Mouse (Mus musculus) adrenal gland, postnatal 4 days (tissue): ENCODE measurements around the gene Mybphl. TPM values are rescaled to one million over a fixed set of nuclear protein-coding genes. Genes with fewer than 3 reads are reported as not detected.

Source experiments
- DNase-seq, 2 experiments: peaks; one replicate each; pipeline ENCODE4 v3.0.0; 2021 to 2022; ENCODE audit warnings: low spot score in 2 of 2, mixed read lengths in 2 of 2
- total RNA-seq, 2 experiments: library from RNA; stranded (reverse); gene quantifications; 2 replicates each; pipeline ENCODE4 v1.2.3; 2021

The Mybphl gene
- total RNA-seq, 2 experiments from 2014 or later, result not detected

GRCm38 (mm10) chr3:108372274-108372673 lies 7.6 kb downstream of the Mybphl start:
- no peak for DNase-seq

DNA sequence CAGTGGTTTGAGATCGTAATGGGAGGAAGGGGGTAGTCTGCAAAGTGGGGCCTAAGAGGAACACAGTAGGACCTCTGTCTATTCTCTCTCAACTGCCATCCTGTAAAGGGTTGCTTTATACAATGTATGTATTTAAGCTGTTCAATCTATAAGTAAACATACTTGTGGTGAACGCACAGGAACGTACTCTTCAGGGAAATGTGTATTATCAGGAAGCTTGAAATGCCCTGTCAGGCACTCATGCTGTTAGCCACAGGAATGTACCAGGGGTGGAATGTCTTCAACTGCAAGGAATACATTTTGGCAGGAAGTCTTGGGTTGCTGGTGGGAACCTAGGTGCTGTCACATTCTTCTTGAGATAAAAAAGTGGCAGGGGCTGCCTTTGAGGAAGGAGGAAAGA lies 8.0 kb downstream of the Mybphl start:
- DNase-seq, result no peak

DNA sequence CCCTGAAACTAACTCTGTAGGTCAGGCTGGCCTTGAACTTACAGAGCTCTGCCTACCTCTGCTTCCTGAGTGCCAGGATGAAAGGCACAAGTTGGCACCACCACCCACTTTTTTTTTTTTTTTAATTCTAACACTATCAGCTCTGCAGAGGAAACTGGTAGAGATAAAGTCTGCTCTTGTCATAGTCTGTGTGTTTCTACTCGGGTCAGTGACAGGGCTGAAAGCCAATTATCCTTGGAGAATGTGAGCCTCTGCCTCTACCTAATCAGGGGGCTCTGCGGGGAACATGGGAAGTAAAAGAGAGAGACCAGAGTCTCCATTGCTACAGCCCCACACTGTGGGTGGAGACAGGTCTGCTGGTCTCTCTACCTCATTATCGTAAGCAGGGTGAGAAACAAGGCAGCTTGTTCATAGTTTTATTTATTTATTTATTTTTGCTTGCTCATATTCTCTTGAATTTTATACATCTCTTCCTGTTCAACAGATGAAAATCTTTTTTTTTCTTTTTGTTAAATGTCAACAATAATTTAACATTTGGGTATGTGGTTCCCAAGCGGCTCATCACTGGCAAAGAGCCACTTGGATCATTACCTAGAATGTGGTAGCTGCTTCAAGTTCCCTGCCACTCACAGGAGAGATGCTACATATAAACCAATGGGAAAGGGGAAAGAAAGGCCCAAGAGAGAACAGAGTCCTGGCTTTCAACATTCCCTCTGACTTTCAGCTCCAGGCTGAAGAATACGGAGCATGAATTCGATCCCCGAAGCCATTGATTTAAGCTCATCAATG lies 14.4 kb downstream of the Mybphl start:
- no peak for DNase-seq

DNA sequence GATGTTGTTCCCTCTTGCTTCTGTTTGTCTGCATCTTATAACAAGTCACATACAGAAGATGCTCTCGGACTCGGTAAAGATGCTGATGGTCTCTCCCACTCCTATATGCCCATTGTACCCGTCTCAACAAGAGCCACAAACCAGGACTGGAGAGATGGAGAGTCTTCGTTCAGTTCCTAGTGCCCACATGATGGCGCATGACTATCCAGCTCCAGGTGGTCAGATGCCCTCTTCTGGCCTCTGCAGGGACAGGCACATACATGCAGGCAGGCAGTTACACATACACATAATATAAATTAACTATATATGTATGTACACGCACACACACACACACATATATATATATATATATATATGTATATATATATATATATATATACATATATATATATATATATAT lies 16.0 kb downstream of the Mybphl start:
- DNase-seq, result no peak

DNA sequence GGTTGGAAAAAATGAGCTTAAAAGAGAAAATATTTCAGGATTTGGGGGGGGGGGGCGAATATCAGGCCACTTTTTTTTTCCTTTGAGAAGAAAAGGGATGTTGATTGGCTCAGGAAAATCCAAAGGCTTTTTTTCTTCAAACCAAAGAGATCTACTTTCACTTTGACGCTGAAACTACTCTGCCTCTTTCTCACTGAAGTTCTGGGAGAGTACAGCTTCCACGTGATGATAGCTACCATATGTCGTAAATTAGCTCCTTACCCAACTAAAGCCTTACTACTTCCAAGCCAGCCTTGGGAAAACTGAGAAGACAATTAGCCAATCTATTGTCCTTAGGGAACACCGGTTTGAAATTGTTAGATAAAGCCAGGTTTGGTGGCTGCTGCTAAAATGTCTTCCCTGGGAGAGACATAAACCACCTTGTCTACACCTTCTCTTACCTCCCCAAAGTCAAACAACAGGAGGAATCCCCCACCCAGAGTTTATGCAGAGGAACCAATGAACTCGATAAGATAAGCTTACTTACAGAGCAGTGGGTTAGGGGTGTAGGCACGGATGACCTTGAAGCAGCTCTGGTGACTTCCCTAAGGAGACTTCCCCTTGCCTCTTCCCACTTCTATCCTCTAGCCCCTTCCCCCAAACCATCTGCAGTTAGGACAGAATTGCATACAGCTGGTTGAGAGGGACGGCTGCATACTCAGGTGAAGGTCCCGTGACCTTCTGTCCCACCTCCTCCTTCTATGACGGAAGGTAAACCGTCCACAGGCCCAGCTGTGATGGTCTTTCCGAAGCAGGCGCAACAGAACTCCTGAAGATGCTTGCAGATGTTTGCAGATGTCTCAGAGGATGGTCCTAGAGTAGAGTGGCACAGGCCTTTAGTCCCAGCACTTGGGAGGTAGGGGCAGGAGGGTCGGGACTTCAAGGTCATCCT lies 17.5 kb downstream of the Mybphl start:
- DNase-seq, result no peak

DNA sequence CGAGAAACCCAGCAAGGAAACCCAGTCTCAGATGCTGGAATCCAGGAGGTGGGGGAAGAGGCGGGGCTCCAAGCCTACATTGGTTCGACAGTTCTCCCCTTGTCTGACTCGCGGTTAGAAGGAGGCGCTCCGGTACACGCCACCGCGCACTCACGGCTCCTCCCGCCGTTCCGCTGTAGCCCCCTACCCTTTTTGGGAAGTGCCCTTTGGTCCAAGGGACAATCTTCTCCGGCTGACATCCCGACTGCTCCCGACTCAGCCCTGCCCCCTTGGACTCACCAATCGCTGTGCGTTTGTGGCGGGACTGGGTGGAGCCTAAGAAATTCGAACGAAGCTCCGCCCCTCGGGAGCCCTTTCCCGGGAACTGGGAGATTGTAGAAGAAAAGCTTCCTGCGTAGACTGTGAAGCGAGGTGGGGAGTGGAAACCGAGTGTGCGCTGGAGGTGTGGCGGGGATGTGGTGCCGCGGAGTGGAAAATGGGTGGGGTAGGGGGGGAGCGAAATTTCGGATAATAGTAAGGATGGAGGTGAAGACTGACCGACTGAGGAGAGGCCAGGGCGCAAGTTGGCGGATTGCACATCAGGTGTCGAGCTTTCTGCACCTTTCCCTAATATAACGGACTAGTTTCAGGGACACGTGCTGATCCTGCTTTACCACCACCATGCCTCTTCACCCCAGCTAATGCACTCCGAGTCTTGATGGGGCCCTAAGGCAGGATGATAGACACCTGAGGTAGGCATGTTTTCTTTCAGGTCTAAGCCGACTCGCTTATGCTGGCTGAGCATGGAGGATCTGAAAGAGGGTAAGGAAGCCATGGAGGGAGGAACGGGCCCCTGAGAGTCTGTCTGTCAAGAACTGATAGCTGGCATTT lies 19.0 kb downstream of the Mybphl start, which contains the start of gene Psrc1:
TSS of gene Psrc1 (plus strand) at position 355 of the 870 bp plus-strand sequence.
- peak; percentile 69 to 76 for DNase-seq

DNA sequence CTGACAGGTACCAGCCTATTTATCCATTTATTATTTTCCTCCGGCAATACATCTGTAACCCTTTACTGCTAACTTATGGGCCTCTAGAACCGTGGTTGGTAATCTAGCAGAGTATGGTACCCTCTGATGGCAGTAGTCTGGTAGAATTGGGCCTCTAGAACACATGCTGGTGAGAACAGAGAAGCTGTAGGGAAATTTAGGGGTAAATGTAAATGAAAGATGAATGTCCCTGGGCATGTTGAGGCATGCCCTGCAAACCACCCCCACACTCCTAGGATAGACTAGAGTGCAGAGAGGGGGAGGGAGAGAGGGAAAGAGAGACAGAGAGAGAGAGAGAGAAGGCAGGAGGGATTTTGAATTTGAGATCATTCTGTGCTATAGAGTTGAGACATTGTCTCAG lies 19.7 kb downstream of the Mybphl start:
- no peak for DNase-seq

GRCm38 (mm10) chr3:108386186-108386585 lies 21.5 kb downstream of the Mybphl start:
- no peak for DNase-seq

GRCm38 (mm10) chr3:108389111-108389545 lies 24.4 kb downstream of the Mybphl start:
- DNase-seq, result peak; percentile 91 to 95

DNA sequence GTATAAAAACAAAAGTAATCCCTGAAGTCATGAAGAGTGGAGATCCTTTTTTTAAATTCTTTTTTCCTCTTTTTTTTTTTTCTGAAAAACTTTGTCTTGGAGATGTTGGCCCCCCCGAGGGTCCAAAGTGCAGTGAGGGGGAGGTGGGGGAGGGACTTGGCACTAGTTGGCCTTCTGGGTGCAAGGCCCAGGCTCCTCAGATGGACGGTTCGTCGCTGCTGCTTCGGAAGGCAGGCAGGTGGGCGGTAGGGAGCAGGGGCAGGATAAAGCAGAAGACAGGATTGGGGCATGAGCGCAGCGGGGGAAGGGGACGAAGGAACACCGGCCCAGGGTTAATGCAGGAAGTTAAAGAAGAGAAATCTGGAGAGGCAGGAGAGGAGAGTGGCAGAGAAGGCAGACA lies 27.6 kb downstream of the Mybphl start:
- DNase-seq, result no peak

DNA sequence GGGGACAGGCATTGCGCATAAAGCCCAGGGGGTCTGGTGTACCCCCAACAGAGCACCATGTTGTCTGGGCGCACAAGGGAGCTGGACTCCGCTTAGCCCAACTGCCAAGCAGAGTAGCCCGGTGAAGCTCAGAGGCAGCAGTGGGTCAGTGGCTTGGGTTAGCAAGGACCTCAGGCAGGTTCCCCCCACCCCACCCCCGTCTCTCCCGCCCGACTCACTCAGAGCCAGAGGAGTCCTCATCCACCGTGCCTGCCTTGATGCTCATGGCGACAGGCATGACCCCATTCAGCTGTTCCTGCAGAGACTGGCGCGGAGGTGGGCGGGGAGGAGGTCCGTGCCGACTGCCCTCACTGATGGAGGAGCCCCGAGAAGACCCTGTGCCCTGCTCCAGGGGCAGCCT lies 28.1 kb downstream of the Mybphl start:
- no peak for DNase-seq

- DNase-seq, result no peak
Observed at GRCm38 (mm10) chr3:108398281-108398680, 33.6 kb downstream of the Mybphl start.

DNA sequence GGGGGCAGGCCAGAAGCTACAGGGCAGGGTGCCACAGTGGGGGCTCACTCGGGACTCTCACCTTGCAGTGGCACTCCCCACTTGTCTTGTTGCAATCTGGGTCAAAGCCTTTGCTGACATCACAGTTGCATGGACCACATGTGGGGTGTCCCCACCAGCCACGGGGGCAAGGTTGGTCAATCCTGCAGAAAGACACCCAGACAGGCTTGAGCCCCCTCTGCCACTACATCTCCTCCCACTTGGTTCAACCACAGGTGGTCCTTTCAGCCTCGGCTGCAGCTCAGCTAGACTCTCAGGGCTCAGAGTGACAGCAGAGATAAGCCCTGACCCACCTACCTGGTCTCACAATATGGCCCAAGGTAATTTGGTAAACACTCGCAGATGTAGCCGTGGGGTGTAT lies 35.7 kb downstream of the Mybphl start:
- DNase-seq, result no peak

- DNase-seq, result peak; percentile 68 to 85
Observed at GRCm38 (mm10) chr3:108401692-108402527, 37.2 kb downstream of the Mybphl start.

GRCm38 (mm10) chr3:108402528-108402920 lies 37.8 kb downstream of the Mybphl start:
- no peak for DNase-seq

- DNase-seq, result no peak
Observed at GRCm38 (mm10) chr3:108405536-108406305, 41.0 kb downstream of the Mybphl start.

DNA sequence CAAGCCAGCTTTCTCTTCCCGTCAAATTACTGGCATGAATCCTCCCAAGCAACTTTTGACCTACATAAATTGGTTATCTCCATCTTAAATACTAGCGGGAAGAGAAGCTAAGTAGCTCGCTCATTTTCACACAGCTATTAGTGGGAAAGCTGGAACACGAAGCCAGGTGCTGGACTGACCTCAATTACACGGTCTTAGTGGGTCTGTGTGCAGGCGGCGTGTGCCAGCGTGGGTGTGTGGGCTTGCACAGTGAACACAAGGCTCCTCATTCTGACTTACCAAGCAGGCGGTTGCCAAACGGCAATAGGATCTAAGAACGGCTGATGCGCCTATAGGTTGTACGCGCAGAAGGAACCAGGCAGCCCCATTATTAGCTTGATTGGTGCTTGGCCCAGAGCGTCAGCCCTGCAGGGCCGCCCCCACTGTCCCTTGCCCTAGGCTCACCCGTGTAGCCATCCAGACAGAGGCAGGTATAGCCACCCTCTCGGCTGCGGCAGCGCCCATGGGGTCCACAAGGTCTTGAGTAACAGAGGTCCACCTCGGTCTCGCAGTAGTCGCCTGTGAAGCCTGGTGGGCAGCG lies 41.7 kb downstream of the Mybphl start:
- no peak for DNase-seq

DNA sequence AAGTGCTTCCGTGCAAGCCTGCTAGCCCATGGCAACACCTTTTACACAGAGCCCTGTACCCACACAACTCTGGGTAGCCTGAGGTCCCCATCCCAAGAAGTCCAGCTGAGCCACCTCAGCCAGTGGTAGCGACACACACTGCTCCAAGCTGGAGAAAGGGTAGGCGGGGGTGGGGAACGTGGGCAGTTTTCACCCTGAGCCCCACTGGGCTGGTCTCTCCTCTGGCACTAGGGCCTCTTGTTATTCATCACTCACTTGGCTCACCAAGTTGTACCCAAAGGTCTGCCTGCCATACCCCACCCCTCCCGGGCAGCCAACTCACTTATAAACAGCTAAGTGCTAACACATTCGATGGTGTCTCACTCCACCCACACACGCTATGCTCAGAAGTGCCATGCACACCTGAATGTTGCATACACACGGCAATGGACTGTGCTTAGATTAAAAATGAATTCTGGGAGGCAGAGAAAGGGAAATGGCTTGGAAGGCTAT lies 43.9 kb downstream of the Mybphl start:
- DNase-seq, result no peak
